Mouse (Mus musculus) liver, postnatal 0 days (tissue): ENCODE results near the gene Sphk2.

ENCODE experiments used
- CTCF ChIP-seq: sonication (generic); IDR thresholded peaks from 2 replicates; pipeline ENCODE4 v1.5.1; 2016; ENCODE audit warnings: antibody characterized with exemption, low read depth
- EP300 ChIP-seq: IDR thresholded peaks from 2 replicates; pipeline ENCODE4 v1.6.1; 2016; ENCODE audit warnings: antibody characterized with exemption, low read depth, mild to moderate bottlenecking

- TF ChIP-seq CTCF: no peak
- no peak for TF ChIP-seq EP300
Measured at GRCm38 (mm10) chr7:45714630-45715089, 3.1 kb downstream of the Sphk2 start.
